Mouse (Mus musculus) liver, postnatal 0 days (tissue): ENCODE measurements around the gene Gpr146. TPM values are rescaled to one million over a fixed set of nuclear protein-coding genes. Genes with fewer than 3 reads are reported as not detected.

ENCODE experiments used
- ATAC-seq: fragments of 200-750 bp; cut with Nextera tagmentation; 2 replicates; pipeline ENCODE4 v1.8.0; 2017; ENCODE audit warnings: mild to moderate bottlenecking, moderate library complexity
- DNase-seq: peaks from one replicate; pipeline ENCODE4 v3.0.0-alpha.2; 2016
- H3K27ac ChIP-seq: fragments of 300-500 bp; sonication (generic); 2 replicates; pipeline ENCODE4 v1.5.1; 2014; ENCODE audit warnings: antibody characterized with exemption, moderate library complexity, mild to moderate bottlenecking, low read depth
- H3K27me3 ChIP-seq: fragments of 300-500 bp; sonication (generic); 2 replicates; pipeline ENCODE4 v1.6.1; 2014; ENCODE audit warnings: low read length, control low read depth, mixed read lengths; ENCODE audit not compliant: insufficient read depth
- H3K36me3 ChIP-seq: fragments of 300-500 bp; sonication (generic); replicated peaks from 2 replicates; pipeline ENCODE4 v1.6.1; 2014; ENCODE audit warnings: mild to moderate bottlenecking, control low read depth, low read length, moderate library complexity, mixed read lengths; ENCODE audit not compliant: insufficient read depth
- H3K4me1 ChIP-seq: fragments of 300-500 bp; sonication (generic); 2 replicates; pipeline ENCODE4 v1.6.1; 2014; ENCODE audit warnings: antibody characterized with exemption, mild to moderate bottlenecking, control low read depth; ENCODE audit not compliant: insufficient read depth
- H3K4me2 ChIP-seq: fragments of 300-500 bp; sonication (generic); 2 replicates; pipeline ENCODE4 v1.6.1; 2014; ENCODE audit warnings: low read depth, mild to moderate bottlenecking, low read length, moderate library complexity, mixed read lengths
- H3K4me3 ChIP-seq: fragments of 300-500 bp; sonication (generic); 2 replicates; pipeline ENCODE4 v1.5.1; 2014; ENCODE audit warnings: low read depth, low read length
- H3K9ac ChIP-seq: fragments of 300-500 bp; sonication (generic); replicated peaks from 2 replicates; pipeline ENCODE4 v1.6.1; 2014; ENCODE audit warnings: mild to moderate bottlenecking, moderate library complexity
- H3K9me3 ChIP-seq: fragments of 300-500 bp; sonication (generic); 2 replicates; pipeline ENCODE4 v1.6.1; 2016; ENCODE audit warnings: mild to moderate bottlenecking, control low read depth, low read length, mixed read lengths
- CTCF ChIP-seq: sonication (generic); IDR thresholded peaks from 2 replicates; pipeline ENCODE4 v1.5.1; 2016; ENCODE audit warnings: antibody characterized with exemption, low read depth
- EP300 ChIP-seq: IDR thresholded peaks from 2 replicates; pipeline ENCODE4 v1.6.1; 2016; ENCODE audit warnings: antibody characterized with exemption, low read depth, mild to moderate bottlenecking
- WGBS: fragments of 180-500 bp; shearing (Covaris S2); extraction: QIAGEN DNeasy Blood & Tissue Kit; methylation state at CpG from one replicate; pipeline ENCODE4 v1.1.7; 2014; ENCODE audit not compliant: insufficient replicate concordance; 5-methylcytosine and 5-hydroxymethylcytosine counted together
- polyA plus RNA-seq: library from polyadenylated mRNA; unstranded; fragments of >200 nt; fragmentation: Nextera tagmentation; extraction: Ambion mirVana; gene quantifications from 2 replicates; pipeline ENCODE4 v1.2.1, GENCODE M21; 2015

Gene Gpr146
- polyA plus RNA-seq, 1 experiment from 2014 or later: 14.7 TPM

GRCm38 (mm10) chr5:139381586-139382513, 4.4 kb downstream of the Gpr146 start:
- H3K4me3 ChIP-seq: peak overlapping the region; percentile 82
- WGBS: 30% methylated on average over 18 of the region's 18 CpGs
- DNase-seq (peak; percentile 68), ATAC-seq (peak; percentile 49)
- peak overlapping the region; percentile 82 for H3K4me2 ChIP-seq
- H3K27me3 ChIP-seq: no peaks in the 10 kb centered on the region
- H3K36me3 ChIP-seq: peaks cover 18% of the 10 kb centered on the region
- peak overlapping the region; percentile 99 for H3K27ac ChIP-seq
- TF ChIP-seq EP300: peak; percentile 93
- TF ChIP-seq CTCF: no peak; the same call in 1 of the 2 replicates
- no peaks in the 10 kb centered on the region for H3K9me3 ChIP-seq
- H3K9ac ChIP-seq: peak overlapping the region; percentile 83
- H3K4me1 ChIP-seq: peaks cover 89% of the 10 kb centered on the region

GRCm38 (mm10) chr5:139382760-139383159, 5.3 kb downstream of the Gpr146 start:
- Histone ChIP-seq H3K4me3 (peak overlapping the region; percentile 82), H3K4me2 (peak overlapping the region; percentile 82), H3K36me3 (peaks cover 22% of the 10 kb centered on the region), H3K27me3 (no peaks in the 10 kb centered on the region), H3K27ac (peak overlapping the region; percentile 99), H3K9ac (peak overlapping the region; percentile 83), H3K4me1 (peaks cover 90% of the 10 kb centered on the region), H3K9me3 (no peaks in the 10 kb centered on the region)
- WGBS: 15% methylated on average over 8 of the region's 8 CpGs
- TF ChIP-seq CTCF: no peak; the same call in 1 of the 2 replicates
- peak; percentile 90 for TF ChIP-seq EP300
- peak; percentile 66 for ATAC-seq
- DNase-seq: peak; percentile 79

DNA sequence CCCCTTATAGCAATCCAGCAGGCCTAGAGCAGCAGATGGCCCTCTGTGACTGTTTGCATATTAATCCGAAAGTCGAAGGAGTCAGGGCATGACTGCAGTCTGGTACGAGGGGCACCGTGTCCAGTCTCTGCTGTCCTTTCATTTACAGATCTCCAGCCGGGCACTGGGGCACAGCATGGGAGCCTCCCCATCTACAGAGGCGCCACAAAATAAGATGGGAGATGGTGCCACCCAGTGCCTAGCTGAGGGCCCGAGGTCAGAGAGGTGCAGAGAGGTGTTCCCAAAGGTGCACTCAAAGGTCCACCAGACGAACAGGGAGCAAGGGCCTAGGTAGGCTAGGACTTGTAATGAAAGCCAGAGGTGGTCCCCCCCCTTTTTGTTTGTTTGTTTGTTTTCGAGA, 5.7 kb downstream of the Gpr146 start:
- DNase-seq (no peak), ATAC-seq (no peak)
- H3K9ac ChIP-seq: peak overlapping the region; percentile 83
- peaks cover 90% of the 10 kb centered on the region for H3K4me1 ChIP-seq
- peaks cover 24% of the 10 kb centered on the region for H3K36me3 ChIP-seq
- TF ChIP-seq CTCF (no peak), EP300 (no peak)
- peak overlapping the region; percentile 99 for H3K27ac ChIP-seq
- 49% methylated on average over 9 of the region's 9 CpGs for WGBS
- H3K9me3 ChIP-seq: no peaks in the 10 kb centered on the region
- H3K4me2 ChIP-seq: peak overlapping the region; percentile 82
- no peaks in the 10 kb centered on the region for H3K27me3 ChIP-seq
- peak overlapping the region; percentile 82 for H3K4me3 ChIP-seq

DNA sequence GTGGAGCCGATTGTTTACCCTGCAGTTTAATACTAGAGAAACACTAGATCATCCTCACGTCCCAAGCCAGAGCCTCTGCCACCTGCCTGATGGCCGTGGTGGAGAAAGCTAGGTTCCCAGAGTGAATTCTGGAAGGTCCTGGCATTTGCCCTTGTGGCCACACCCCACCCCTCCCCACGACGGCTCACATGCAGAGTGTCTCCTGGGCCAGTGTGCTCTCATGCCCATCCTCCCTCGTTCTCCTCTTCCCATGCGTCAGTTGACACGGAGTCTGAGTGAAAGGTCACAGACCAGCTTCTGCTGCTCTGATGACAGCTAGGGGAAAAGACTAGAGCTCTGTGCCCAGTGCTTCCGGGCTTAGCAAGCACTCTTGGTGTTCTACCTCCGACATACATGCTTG, 7.0 kb downstream of the Gpr146 start:
- peak overlapping the region; percentile 82 for H3K4me2 ChIP-seq
- H3K27ac ChIP-seq: peak overlapping the region; percentile 99
- no peak overlapping the region for H3K4me3 ChIP-seq
- DNase-seq (peak; percentile 75), ATAC-seq (peak; percentile 22; the same call in 1 of the 2 replicates)
- 0 out of 2 replicates have a peak, but pooled peaks have one; percentile 7 for TF ChIP-seq CTCF
- peak; percentile 56; the same call in 1 of the 2 replicates for TF ChIP-seq EP300
- 53% methylated on average over 10 of the region's 10 CpGs for WGBS
- H3K36me3 ChIP-seq: peaks cover 26% of the 10 kb centered on the region
- peak overlapping the region; percentile 39; the same call in 1 of the 2 replicates for H3K9ac ChIP-seq
- no peaks in the 10 kb centered on the region for H3K9me3 ChIP-seq
- no peaks in the 10 kb centered on the region for H3K27me3 ChIP-seq
- H3K4me1 ChIP-seq: peaks cover 90% of the 10 kb centered on the region

GRCm38 (mm10) chr5:139386047-139386446, 8.6 kb downstream of the Gpr146 start:
- Histone ChIP-seq H3K27ac (peak overlapping the region; percentile 99), H3K4me3 (no peak overlapping the region), H3K4me1 (peaks cover 88% of the 10 kb centered on the region), H3K4me2 (peak overlapping the region; percentile 30), H3K9me3 (no peaks in the 10 kb centered on the region), H3K9ac (peak overlapping the region; percentile 34), H3K36me3 (peaks cover 26% of the 10 kb centered on the region), H3K27me3 (no peaks in the 10 kb centered on the region)
- WGBS: 89% methylated on average over 5 of the region's 5 CpGs
- ATAC-seq: no peak
- no peak for TF ChIP-seq EP300
- no peak for TF ChIP-seq CTCF
- DNase-seq: no peak
